Mouse (Mus musculus) limb, embryonic 12.5 days (tissue): ENCODE data around the gene Mef2c. TPM values are rescaled to one million over a fixed set of nuclear protein-coding genes. Genes with fewer than 3 reads are reported as not detected.

Source experiments
- ATAC-seq: fragments of 200-750 bp; cut with Nextera tagmentation; 2 replicates; pipeline ENCODE4 v1.8.0; 2017; ENCODE audit warnings: low read depth, moderate TSS enrichment; ENCODE audit not compliant: insufficient number of reproducible peaks, insufficient read depth, low FRiP score, low TSS enrichment
- H3K27ac ChIP-seq: fragments of 300-500 bp; sonication (generic); 2 replicates; pipeline ENCODE4 v1.5.1; 2016; ENCODE audit warnings: mild to moderate bottlenecking, moderate library complexity
- H3K27me3 ChIP-seq: fragments of 300-500 bp; sonication (generic); 2 replicates; pipeline ENCODE4 v1.6.1; 2016; ENCODE audit warnings: mild to moderate bottlenecking, moderate library complexity
- H3K36me3 ChIP-seq: fragments of 300-500 bp; sonication (generic); 2 replicates; pipeline ENCODE4 v1.6.1; 2016; ENCODE audit warnings: mild to moderate bottlenecking, moderate library complexity
- H3K4me1 ChIP-seq: fragments of 300-500 bp; sonication (generic); replicated peaks from 2 replicates; pipeline ENCODE4 v1.6.1; 2016
- H3K4me2 ChIP-seq: fragments of 300-500 bp; sonication (generic); 2 replicates; pipeline ENCODE4 v1.6.1; 2016; ENCODE audit warnings: mild to moderate bottlenecking, moderate library complexity
- H3K4me3 ChIP-seq: fragments of 300-500 bp; sonication (generic); replicated peaks from 2 replicates; pipeline ENCODE4 v1.5.1; 2016; ENCODE audit warnings: mild to moderate bottlenecking
- H3K9ac ChIP-seq: fragments of 300-500 bp; sonication (generic); replicated peaks from 2 replicates; pipeline ENCODE4 v1.6.1; 2016; ENCODE audit warnings: mild to moderate bottlenecking, moderate library complexity
- H3K9me3 ChIP-seq: fragments of 300-500 bp; sonication (generic); 2 replicates; pipeline ENCODE4 v1.6.1; 2016; ENCODE audit warnings: mild to moderate bottlenecking, moderate library complexity
- WGBS: fragments of 180-500 bp; shearing (Covaris S2); methylation state at CpG from one replicate; pipeline ENCODE4 v1.1.7; 2016; 5-methylcytosine and 5-hydroxymethylcytosine counted together
- polyA plus RNA-seq: library from polyadenylated mRNA; unstranded; fragments of >200 nt; fragmentation: Nextera tagmentation; extraction: Ambion mirVana; gene quantifications from 2 replicates; pipeline ENCODE4 v1.2.1, GENCODE M21; 2016

Mef2c gene
- polyA plus RNA-seq, 1 experiment from 2014 or later: 62.4 TPM

DNA sequence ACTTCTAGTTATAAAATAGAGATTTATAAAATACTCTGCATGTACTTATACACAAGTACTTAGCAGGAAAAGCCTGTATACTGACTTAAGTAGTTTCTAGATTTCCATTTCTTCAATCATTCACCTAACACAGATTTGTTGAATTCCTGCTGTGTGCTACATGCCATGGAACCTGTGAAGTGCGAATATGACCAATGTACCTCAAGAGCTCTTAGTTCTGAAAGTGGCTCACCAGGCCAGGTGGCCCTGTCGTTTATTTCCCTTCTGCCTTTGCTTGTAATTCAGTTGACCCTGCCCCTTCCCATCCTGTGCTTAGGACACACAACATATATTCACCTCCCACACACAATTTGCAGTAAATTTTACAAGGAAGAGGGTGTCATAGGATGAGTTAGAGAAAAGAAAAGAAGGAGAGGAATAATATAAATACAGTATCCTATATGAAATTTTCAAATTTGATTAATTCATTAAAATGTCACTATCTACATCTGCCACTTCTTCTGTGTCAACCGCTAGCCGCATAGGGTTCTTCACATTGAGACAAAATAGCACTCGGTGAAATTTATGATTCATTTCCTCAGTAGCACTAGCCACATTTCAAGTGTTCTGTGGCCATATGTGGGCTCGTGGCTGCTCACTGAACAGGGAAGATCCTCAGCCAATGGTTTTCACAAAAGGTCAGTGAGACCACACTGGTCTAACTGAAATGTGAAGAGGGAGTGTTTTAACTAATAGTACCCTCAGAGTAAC lies 93.3 kb downstream of the Mef2c start:
- Histone ChIP-seq H3K27ac (no peak overlapping the region), H3K36me3 (no peaks in the 10 kb centered on the region), H3K9me3 (no peaks in the 10 kb centered on the region), H3K4me3 (no peak overlapping the region), H3K4me2 (no peak overlapping the region), H3K4me1 (no peaks in the 10 kb centered on the region; the same call in 1 of the 2 replicates), H3K9ac (no peak overlapping the region), H3K27me3 (no peaks in the 10 kb centered on the region)
- no peak for ATAC-seq
- WGBS: 79% methylated on average over 6 of the region's 6 CpGs

DNA sequence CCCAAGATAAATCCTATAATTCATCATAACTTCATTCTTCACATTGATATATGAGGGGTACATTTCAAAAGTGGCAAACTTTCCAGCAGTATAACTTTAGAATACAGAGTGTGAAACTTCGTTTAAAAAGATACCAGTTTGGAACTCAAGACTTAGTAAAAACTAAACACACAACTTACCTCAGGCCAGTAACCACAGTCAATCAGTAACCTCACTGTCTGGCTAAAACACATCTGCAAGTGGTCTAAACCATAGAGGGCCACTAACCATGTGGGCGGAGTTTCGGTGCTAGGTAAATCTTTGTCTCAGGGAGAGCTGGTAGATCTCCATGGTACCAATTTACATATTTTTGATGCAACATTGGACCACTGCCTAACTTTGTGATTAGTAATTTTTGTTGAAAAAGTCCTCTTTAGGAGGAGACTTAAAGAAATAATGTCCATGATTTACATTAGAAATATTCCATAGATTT lies 93.9 kb downstream of the Mef2c start:
- Histone ChIP-seq H3K4me3 (no peak overlapping the region), H3K4me1 (no peaks in the 10 kb centered on the region; the same call in 1 of the 2 replicates), H3K9ac (no peak overlapping the region), H3K36me3 (no peaks in the 10 kb centered on the region), H3K4me2 (no peak overlapping the region), H3K27ac (no peak overlapping the region), H3K27me3 (no peaks in the 10 kb centered on the region), H3K9me3 (no peaks in the 10 kb centered on the region)
- WGBS: 96% methylated on average over 3 of the region's 3 CpGs
- ATAC-seq: no peak

DNA sequence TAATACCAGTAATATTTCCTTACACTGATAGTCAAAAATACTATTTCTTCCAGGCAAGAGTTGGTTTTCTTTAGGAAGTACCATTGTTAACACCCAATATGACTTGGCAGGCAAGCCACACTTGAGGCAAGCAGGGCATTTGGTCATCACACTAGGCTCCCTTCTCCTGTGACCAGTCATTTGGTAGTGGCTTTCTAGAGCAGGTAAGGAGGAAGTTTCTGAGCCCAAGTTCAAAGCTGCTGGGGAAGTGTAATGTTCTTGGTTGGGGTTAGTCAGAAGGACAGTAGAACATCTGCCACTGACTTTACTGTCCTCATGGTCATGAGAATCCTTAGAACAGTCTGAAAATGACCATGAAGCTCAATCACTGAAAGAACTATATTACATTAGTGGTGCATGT lies 96.5 kb downstream of the Mef2c start:
- Histone ChIP-seq H3K9me3 (no peaks in the 10 kb centered on the region), H3K4me3 (no peak overlapping the region), H3K4me1 (peaks cover 11% of the 10 kb centered on the region), H3K9ac (no peak overlapping the region), H3K27ac (no peak overlapping the region), H3K27me3 (no peaks in the 10 kb centered on the region), H3K4me2 (no peak overlapping the region), H3K36me3 (no peaks in the 10 kb centered on the region)
- ATAC-seq: no peak

DNA sequence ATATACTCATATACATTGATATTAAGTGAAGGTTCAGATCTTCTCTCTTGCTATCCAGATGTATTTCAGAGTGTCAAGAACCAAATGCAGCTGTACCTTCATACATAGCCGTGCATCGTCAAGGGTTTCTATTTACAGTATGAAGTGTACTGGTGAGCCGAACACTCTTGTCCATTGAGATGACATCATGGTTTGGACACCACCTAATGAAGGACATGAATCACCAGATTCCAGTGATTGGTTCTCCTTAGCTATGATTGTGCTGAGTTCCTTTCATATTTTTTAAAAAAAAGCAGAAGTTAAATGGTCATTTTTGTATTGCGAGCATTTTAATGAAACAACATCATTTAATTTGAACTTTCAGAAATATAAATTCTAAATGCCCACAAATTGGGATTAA lies 97.9 kb downstream of the Mef2c start:
- Histone ChIP-seq H3K4me3 (no peak overlapping the region), H3K36me3 (no peaks in the 10 kb centered on the region), H3K4me1 (peaks cover 13% of the 10 kb centered on the region), H3K4me2 (no peak overlapping the region), H3K27ac (no peak overlapping the region), H3K9me3 (no peaks in the 10 kb centered on the region), H3K9ac (no peak overlapping the region), H3K27me3 (no peaks in the 10 kb centered on the region)
- no peak for ATAC-seq
- WGBS: 94% methylated on average over 4 of the region's 4 CpGs

DNA sequence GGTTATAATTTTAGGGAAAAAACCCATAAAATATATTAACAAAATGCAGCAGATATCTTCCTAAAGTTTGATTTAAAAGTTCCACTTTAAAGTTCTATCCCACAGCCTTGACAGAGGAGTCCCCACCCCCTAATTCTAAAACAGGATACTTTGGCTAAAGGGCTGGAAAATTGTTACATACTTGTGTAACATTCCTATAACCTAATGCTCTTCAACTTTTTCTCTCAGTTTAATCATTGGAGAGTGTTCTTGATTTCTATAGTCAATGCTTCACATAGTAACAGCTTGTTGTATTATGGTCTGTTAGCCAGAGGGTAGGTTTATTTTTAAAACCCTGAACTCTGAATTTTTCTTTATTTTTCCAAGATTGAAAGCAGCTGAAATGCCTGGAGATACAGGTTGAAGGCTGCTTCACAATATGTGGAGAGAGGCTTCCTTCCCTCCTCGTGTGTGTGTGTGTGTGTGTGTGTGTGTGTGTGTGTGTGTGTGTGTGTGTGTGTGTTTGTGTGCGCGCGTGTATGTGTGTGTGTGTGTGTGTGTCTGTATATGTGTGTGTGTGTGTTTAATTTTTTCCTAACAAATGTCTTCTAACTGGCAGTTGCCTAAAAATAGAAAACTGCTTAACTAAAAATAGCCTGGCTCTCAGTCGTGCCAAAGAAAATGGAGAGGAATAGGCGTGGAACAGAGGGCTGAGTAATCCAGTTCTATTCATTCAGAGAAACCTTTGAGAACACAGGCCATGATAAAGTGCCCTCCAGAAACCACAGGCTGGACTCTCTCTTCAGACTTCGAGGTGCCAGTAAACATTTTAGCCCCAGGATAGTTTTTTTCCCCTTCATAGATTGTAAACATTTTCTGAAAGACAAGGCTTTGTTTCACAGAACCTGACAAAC lies 99.8 kb downstream of the Mef2c start:
- Histone ChIP-seq H3K9ac (no peak overlapping the region), H3K9me3 (no peaks in the 10 kb centered on the region), H3K36me3 (no peaks in the 10 kb centered on the region), H3K4me1 (peaks cover 25% of the 10 kb centered on the region), H3K4me2 (no peak overlapping the region), H3K4me3 (no peak overlapping the region), H3K27ac (peak overlapping the region; percentile 84), H3K27me3 (no peaks in the 10 kb centered on the region)
- 38% methylated on average over 6 of the region's 7 CpGs for WGBS
- ATAC-seq: peak; percentile 73; the same call in 1 of the 2 replicates

DNA sequence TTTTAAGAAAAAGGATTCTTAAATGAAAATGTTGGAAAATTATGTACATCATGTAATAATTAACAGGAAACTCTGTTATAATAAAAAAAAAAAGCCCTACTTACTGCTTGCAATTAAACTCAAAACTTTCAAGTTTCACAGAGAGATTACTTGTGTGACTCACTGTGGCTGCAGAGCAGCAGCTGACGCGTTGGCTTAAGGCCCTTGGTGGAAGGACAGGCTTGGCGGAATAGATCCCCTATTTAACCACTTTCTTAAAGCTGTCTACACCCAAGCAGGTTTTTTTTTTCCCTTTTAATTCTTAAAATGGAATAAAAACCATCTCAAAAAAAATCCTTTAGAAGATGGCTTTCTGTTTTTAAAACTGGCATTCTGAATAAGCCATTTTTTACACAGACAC lies 100.5 kb downstream of the Mef2c start:
- no peak for ATAC-seq
- peak overlapping the region; percentile 69 for H3K27ac ChIP-seq
- H3K4me3 ChIP-seq: no peak overlapping the region
- no peak overlapping the region for H3K4me2 ChIP-seq
- WGBS: 29% methylated on average over 3 of the region's 3 CpGs
- H3K27me3 ChIP-seq: no peaks in the 10 kb centered on the region
- peaks cover 31% of the 10 kb centered on the region for H3K4me1 ChIP-seq
- H3K9me3 ChIP-seq: no peaks in the 10 kb centered on the region
- H3K9ac ChIP-seq: no peak overlapping the region
- no peaks in the 10 kb centered on the region for H3K36me3 ChIP-seq

DNA sequence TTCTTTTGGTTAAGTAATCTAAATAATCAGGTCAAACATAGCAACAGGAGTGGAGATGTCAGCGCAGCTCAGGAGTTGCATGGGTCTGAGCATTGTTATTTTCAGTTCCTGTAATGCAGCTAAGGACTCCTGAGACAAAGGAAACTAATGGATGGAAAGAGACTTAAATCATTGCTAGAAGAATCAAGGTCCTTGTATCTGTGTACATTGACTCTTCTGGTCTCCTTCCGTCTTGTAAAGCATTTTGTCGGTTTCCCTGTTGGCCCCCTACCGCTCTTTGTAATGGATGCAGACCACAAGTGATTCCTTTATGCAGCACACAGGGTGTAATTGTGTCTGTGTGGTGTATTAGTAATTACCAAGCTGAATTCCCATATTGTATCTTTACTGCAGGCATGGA lies 101.0 kb downstream of the Mef2c start:
- no peaks in the 10 kb centered on the region for H3K27me3 ChIP-seq
- no peak overlapping the region for H3K9ac ChIP-seq
- 49% methylated on average over 4 of the region's 4 CpGs for WGBS
- H3K27ac ChIP-seq: peak overlapping the region; percentile 69
- no peaks in the 10 kb centered on the region for H3K9me3 ChIP-seq
- ATAC-seq: no peak
- no peak overlapping the region for H3K4me3 ChIP-seq
- no peaks in the 10 kb centered on the region for H3K36me3 ChIP-seq
- peaks cover 34% of the 10 kb centered on the region for H3K4me1 ChIP-seq
- H3K4me2 ChIP-seq: no peak overlapping the region

DNA sequence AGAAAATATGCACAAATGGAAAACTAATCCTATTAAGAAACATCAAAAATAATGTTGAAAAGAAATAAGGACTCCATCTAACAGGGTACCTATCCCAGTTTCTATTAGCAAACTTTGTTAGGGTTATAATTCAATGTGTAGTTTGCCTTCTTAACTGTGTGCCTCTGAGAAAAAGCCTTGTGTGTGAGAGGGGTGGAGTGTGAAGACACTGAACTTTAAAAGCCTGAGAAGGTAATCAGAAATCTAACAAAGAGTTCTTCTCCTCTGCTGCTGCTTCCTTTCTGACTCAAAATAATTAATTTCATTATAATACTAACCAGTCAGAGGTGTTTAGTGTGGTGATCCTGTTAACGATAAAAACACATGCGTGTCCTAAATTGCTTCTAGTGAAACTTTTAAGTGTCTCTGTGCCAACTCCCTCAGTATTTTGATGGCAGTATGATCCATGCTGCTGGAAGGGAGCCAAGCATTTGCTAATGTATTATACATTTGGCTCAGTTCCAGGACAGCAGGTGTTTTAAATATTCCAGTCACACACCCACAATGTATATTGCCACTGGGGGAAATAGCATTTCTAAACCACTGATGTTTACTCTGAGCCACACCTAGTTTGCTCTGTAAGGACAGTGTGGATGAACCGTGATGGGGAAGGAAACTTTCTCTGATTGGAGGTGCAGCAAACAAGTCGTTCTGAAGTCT lies 104.2 kb downstream of the Mef2c start:
- Histone ChIP-seq H3K4me1 (peaks cover 39% of the 10 kb centered on the region), H3K9me3 (no peaks in the 10 kb centered on the region)
- WGBS: 21% methylated on average over 4 of the region's 4 CpGs

DNA sequence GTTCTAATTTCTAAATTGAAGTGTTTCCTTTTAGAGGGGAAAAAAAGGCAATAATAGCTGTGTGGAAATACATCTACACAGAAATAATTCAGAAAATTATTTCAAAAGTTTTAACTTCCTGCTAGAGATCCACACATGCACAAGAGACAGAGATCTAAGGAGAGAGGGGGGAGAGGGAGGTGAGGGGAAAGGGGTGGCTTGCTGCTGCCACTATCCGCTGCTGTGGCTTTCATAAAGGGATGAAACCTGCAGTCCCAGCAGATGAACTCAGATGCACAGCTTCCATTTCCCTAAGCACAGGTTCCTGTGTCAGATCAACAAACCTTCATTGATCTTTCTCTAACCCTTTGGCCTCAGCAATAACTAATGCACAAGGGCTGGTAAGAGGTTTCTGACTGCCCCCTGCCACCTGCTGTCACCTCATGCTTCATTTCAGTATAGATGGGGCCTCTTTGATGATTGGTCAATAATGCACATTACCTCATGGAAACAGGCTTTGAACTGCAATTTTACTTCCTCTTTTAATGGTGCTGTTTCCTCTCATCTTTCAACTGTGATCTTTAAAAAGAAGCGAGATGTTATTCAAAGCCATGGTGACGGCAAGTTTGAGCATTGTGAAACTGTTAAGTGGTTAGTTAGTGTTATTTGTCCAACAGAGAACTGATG lies 105.2 kb downstream of the Mef2c start:
- Histone ChIP-seq H3K4me1 (peaks cover 38% of the 10 kb centered on the region), H3K4me3 (no peak overlapping the region), H3K27me3 (no peaks in the 10 kb centered on the region), H3K27ac (no peak overlapping the region), H3K4me2 (no peak overlapping the region), H3K36me3 (no peaks in the 10 kb centered on the region), H3K9me3 (no peaks in the 10 kb centered on the region), H3K9ac (no peak overlapping the region)
- WGBS: 33% methylated on average over 3 of the region's 3 CpGs
- ATAC-seq: no peak

More for the DNA sequence above, 104.2 kb downstream of the Mef2c start:
- no peak overlapping the region for H3K4me3 ChIP-seq
- ATAC-seq: peak; percentile 58
- H3K36me3 ChIP-seq: no peaks in the 10 kb centered on the region
- H3K4me2 ChIP-seq: no peak overlapping the region
- no peak overlapping the region for H3K27ac ChIP-seq
- H3K9ac ChIP-seq: no peak overlapping the region
- no peaks in the 10 kb centered on the region for H3K27me3 ChIP-seq

DNA sequence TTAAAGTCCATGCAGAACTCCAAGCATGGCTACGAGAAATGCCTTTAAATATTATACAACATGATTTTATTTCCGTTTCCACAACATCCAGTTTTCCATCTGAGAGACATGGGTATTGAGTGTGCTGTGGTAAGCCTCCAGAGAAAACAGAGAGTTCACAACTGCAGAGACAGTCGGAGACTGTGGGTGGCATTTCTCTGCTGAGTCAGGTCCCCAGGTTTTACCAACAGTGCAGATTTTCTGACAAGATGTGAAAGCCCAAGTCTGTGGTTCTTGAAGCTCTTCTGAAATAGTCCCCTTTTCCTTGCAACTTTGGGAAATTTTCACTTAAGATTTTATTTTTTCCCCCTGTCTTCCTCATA lies 105.7 kb downstream of the Mef2c start:
- Histone ChIP-seq H3K27ac (no peak overlapping the region), H3K9me3 (no peaks in the 10 kb centered on the region), H3K36me3 (no peaks in the 10 kb centered on the region)

DNA sequence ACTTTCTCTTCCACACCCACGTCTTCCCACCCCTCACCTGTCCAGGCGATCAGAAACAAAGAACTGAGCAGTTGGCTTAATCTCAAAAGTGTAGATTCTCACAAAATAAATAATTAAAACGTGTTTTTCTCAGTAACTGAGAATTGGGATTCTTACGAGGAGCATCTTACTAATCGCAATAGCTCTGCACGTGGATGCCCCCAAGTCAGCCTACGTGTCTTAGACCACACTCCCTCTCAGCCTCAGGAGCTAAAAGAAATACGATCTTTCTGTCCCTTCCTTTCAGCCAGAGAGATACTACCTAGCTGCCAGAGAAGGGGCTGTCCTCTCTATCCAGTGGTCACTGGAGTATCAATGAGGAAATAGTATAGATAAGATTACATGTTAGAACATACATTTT lies 106.3 kb downstream of the Mef2c start:
- Histone ChIP-seq H3K27me3 (no peaks in the 10 kb centered on the region), H3K4me3 (no peak overlapping the region), H3K36me3 (no peaks in the 10 kb centered on the region), H3K4me1 (peaks cover 32% of the 10 kb centered on the region), H3K4me2 (no peak overlapping the region), H3K9me3 (no peaks in the 10 kb centered on the region), H3K9ac (no peak overlapping the region), H3K27ac (no peak overlapping the region)
- ATAC-seq: no peak
- WGBS: 86% methylated on average over 8 of the region's 8 CpGs

More for the DNA sequence above, 105.7 kb downstream of the Mef2c start:
- Histone ChIP-seq H3K9ac (no peak overlapping the region), H3K4me3 (no peak overlapping the region), H3K27me3 (no peaks in the 10 kb centered on the region), H3K4me2 (no peak overlapping the region), H3K4me1 (peaks cover 37% of the 10 kb centered on the region)
- no peak for ATAC-seq
- WGBS: 54% methylated on average over 3 of the region's 3 CpGs
